In genomic region chr8:84956768-84957167, GRCm38 (mm10) we compare ENCODE assay signal across 8 mouse cellular contexts. TPM values are rescaled to one million over a fixed set of nuclear protein-coding genes. Genes with fewer than 3 reads are reported as not detected.
A peak's percentile ranks its signal among the peaks of the same experiment; 100 is the strongest.
DNase-seq lines count a peak whose midpoint lies in the region; ATAC-seq and TF ChIP-seq lines count a peak whose summit lies in the region.

No protein-coding gene starts in this region.

- H3K9me3 ChIP-seq in intestine, postnatal 0 days (ENCODE audit: control insufficient read depth): no peaks in the 10 kb centered on the region
- no peaks in the 10 kb centered on the region for H3K9me3 ChIP-seq in intestine, embryonic 15.5 days
- H3K9me3 ChIP-seq in ES-E14 (ENCODE audit: control insufficient read depth, insufficient read depth, low read depth, low read length): no peaks in the 10 kb centered on the region
- H3K9me3 ChIP-seq in forebrain, postnatal 0 days (ENCODE audit: low read length): no peaks in the 10 kb centered on the region
- no peaks in the 10 kb centered on the region for H3K9me3 ChIP-seq in liver, postnatal 0 days (ENCODE audit: low read length)

- no peak overlapping the region for H3K27ac ChIP-seq in intestine, postnatal 0 days (ENCODE audit: low read depth, low read length)
- no peak overlapping the region for H3K27ac ChIP-seq in intestine, embryonic 15.5 days
- H3K27ac ChIP-seq in ES-E14 (ENCODE audit: insufficient read depth, low read depth, low read length, poor library complexity, severe bottlenecking): no peak overlapping the region
- H3K27ac ChIP-seq in forebrain, postnatal 0 days (ENCODE audit: low read depth, low read length): no peak overlapping the region
- H3K27ac ChIP-seq in liver, postnatal 0 days (ENCODE audit: low read depth): no peak overlapping the region

- H3K4me3 ChIP-seq in intestine, postnatal 0 days (ENCODE audit: low read depth, low read length): no peak overlapping the region
- H3K4me3 ChIP-seq in intestine, embryonic 15.5 days (replicated peaks): no peak overlapping the region
- H3K4me3 ChIP-seq in ES-E14 (ENCODE audit: insufficient read depth in 1 of 2, low read depth in 1 of 2, low read length in 2 of 2, poor library complexity in 1 of 2, severe bottlenecking in 1 of 2): no peak overlapping the region
- H3K4me3 ChIP-seq in forebrain, postnatal 0 days (ENCODE audit: low read depth, low read length): no peak overlapping the region
- H3K4me3 ChIP-seq in liver, postnatal 0 days (ENCODE audit: low read depth, low read length): no peak overlapping the region

- WGBS in intestine, postnatal 0 days: 48% methylated on average over 2 of the region's 2 CpGs
- WGBS in intestine, embryonic 15.5 days: 45% methylated on average over 2 of the region's 2 CpGs
- WGBS in forebrain, postnatal 0 days: 39% methylated on average over 2 of the region's 2 CpGs
- 59% methylated on average over 2 of the region's 2 CpGs for WGBS in liver, postnatal 0 days (ENCODE audit: insufficient replicate concordance)

- H3K36me3 ChIP-seq in intestine, postnatal 0 days (ENCODE audit: control insufficient read depth, insufficient read depth): peaks cover 16% of the 10 kb centered on the region
- peaks cover 15% of the 10 kb centered on the region; the same call in 1 of the 2 replicates for H3K36me3 ChIP-seq in intestine, embryonic 15.5 days
- peaks cover 26% of the 10 kb centered on the region for H3K36me3 ChIP-seq in ES-E14 (ENCODE audit: control insufficient read depth, insufficient read depth, low read length, poor library complexity, severe bottlenecking)
- peaks cover 24% of the 10 kb centered on the region for H3K36me3 ChIP-seq in forebrain, postnatal 0 days (ENCODE audit: insufficient read depth)
- H3K36me3 ChIP-seq in liver, postnatal 0 days (replicated peaks; ENCODE audit: insufficient read depth, low read length): peaks cover 23% of the 10 kb centered on the region

- ATAC-seq in intestine, postnatal 0 days: no peak
- no peak for ATAC-seq in intestine, embryonic 15.5 days
- ATAC-seq in forebrain, postnatal 0 days: peak; percentile 42; the same call in 1 of the 2 replicates
- no peak for ATAC-seq in liver, postnatal 0 days
- ATAC-seq in activated CD4-positive, CD25-positive, alpha-beta regulatory T cell, adult 4 months: no peak

- in situ Hi-C loops in ES-E14 (cut with MboI; ENCODE audit: low sequenced_read_pairs in 2 of 2, unreplicated experiment in 2 of 2): loop anchor here in 1 of 2 experiments (25.0 kb wide), 1 partner anchor 456 kb away; no protein-coding TSS in a partner anchor

- no peak overlapping the region for H3K9ac ChIP-seq in intestine, postnatal 0 days (ENCODE audit: low read depth, low read length)
- H3K9ac ChIP-seq in intestine, embryonic 15.5 days: no peak overlapping the region
- H3K9ac ChIP-seq in ES-E14 (ENCODE audit: insufficient read depth, low read depth, low read length, poor library complexity, severe bottlenecking): no peak overlapping the region
- H3K9ac ChIP-seq in forebrain, postnatal 0 days: no peak overlapping the region
- no peak overlapping the region for H3K9ac ChIP-seq in liver, postnatal 0 days (replicated peaks)

- TF ChIP-seq CTCF in intestine, postnatal 0 days (IDR thresholded peaks at IDR 0.05; ENCODE audit: low read depth): peak; percentile 85
- TF ChIP-seq CTCF in forebrain, postnatal 0 days (IDR thresholded peaks at IDR 0.05; ENCODE audit: low read depth): peak; percentile 89
- peak; percentile 93 for TF ChIP-seq CTCF in liver, postnatal 0 days (IDR thresholded peaks at IDR 0.05; ENCODE audit: low read depth)

- DNase-seq in ES-E14 (ENCODE audit: low read depth, low spot score): peak; percentile 92
- DNase-seq in c-Kit-positive CD71-positive TER-119-negative erythroid progenitor cells, embryonic 14.5 days (ENCODE audit: low read depth): peak; percentile 81
- DNase-seq in forebrain, postnatal 0 days: peak; percentile 84
- peak; percentile 86 for DNase-seq in liver, postnatal 0 days
- peak; percentile 78 for DNase-seq in retina, postnatal 7 days (ENCODE audit: low read depth, low spot score)

- TF ChIP-seq EP300 in liver, postnatal 0 days (IDR thresholded peaks at IDR 0.05; ENCODE audit: low read depth): no peak

- 0 out of 2 replicates have a peak, but pooled peaks cover 4% of the 10 kb centered on the region for H3K4me1 ChIP-seq in intestine, postnatal 0 days (replicated peaks; ENCODE audit: control insufficient read depth, insufficient read depth, low read length)
- H3K4me1 ChIP-seq in intestine, embryonic 15.5 days (replicated peaks): 0 out of 2 replicates have a peak, but pooled peaks cover 5% of the 10 kb centered on the region
- peaks cover 2 to 6% of the 10 kb centered on the region in 2 experiments; a peak in 2 of 4 replicates for H3K4me1 ChIP-seq in ES-E14 (ENCODE audit: control insufficient read depth in 2 of 2, insufficient read depth in 2 of 2, low read length in 2 of 2, poor library complexity in 1 of 2)
- no peaks in the 10 kb centered on the region for H3K4me1 ChIP-seq in forebrain, postnatal 0 days (ENCODE audit: insufficient read depth)
- H3K4me1 ChIP-seq in liver, postnatal 0 days (ENCODE audit: insufficient read depth): peaks cover 4% of the 10 kb centered on the region; the same call in 1 of the 2 replicates

- H3K27me3 ChIP-seq in intestine, postnatal 0 days (replicated peaks; ENCODE audit: control insufficient read depth, insufficient read depth, low read length): peaks cover 7% of the 10 kb centered on the region; the same call in 1 of the 2 replicates
- H3K27me3 ChIP-seq in intestine, embryonic 15.5 days (replicated peaks): 0 out of 2 replicates have a peak, but pooled peaks cover 4% of the 10 kb centered on the region
- peaks cover 8% of the 10 kb centered on the region; the same call in 1 of the 2 replicates for H3K27me3 ChIP-seq in forebrain, postnatal 0 days (ENCODE audit: insufficient read depth, low read length)
- H3K27me3 ChIP-seq in liver, postnatal 0 days (ENCODE audit: insufficient read depth, low read length): peaks cover 9% of the 10 kb centered on the region

- H3K4me2 ChIP-seq in intestine, postnatal 0 days (replicated peaks; ENCODE audit: low read depth): no peak overlapping the region
- H3K4me2 ChIP-seq in intestine, embryonic 15.5 days (replicated peaks): no peak overlapping the region
- H3K4me2 ChIP-seq in forebrain, postnatal 0 days (ENCODE audit: low read depth): no peak overlapping the region
- no peak overlapping the region for H3K4me2 ChIP-seq in liver, postnatal 0 days (ENCODE audit: low read depth, low read length)

TF ChIP-seq in ES-E14, 5 proteins besides CTCF, POLR2A, EP300 and RAD21 (continues in another document):
- peak; percentile 11; the same call in 1 of the 2 replicates for TF ChIP-seq ZC3H11A (IDR thresholded peaks at IDR 0.05; ENCODE audit: borderline replicate concordance, low read depth, low read length)

RNA-seq across cellular contexts. Expression of gene Rtbdn, which starts 10.0 kb away (rescaled TPM):
- 0.12 TPM in 2 replicates for polyA plus RNA-seq in intestine, postnatal 0 days (2015; fragmentation: Nextera tagmentation; extraction: Ambion mirVana)
- 0.31 and 0.51 TPM in 2 replicates for polyA plus RNA-seq in intestine, embryonic 15.5 days (2015; fragmentation: Nextera tagmentation; extraction: Ambion mirVana)
- total RNA-seq in ES-E14 (2012; rRNA removed): 0.13 TPM in 1 of 2 replicates, not detected in the other
- 4.8 and 10.4 TPM in 2 replicates for total RNA-seq in forebrain, postnatal 0 days (2014; rRNA removed)
- polyA plus RNA-seq in forebrain, postnatal 0 days (2015; fragmentation: Nextera tagmentation; extraction: Ambion mirVana): 1.7 and 3.5 TPM in 2 replicates
- 0.09 TPM in 1 of 2 replicates, not detected in the other for polyA plus RNA-seq in liver, postnatal 0 days (2015; fragmentation: Nextera tagmentation; extraction: Ambion mirVana)
- not detected for polyA plus RNA-seq in activated CD4-positive, CD25-positive, alpha-beta regulatory T cell, adult 4 months (2017; shearing (Covaris generic))

RNA-seq across cellular contexts. Expression of gene Gm49661, which starts 12.5 kb away (rescaled TPM):
- polyA plus RNA-seq in intestine, postnatal 0 days (2015; fragmentation: Nextera tagmentation; extraction: Ambion mirVana): 1.3 and 2.1 TPM in 2 replicates
- not detected in 2 replicates for polyA plus RNA-seq in intestine, embryonic 15.5 days (2015; fragmentation: Nextera tagmentation; extraction: Ambion mirVana)
- not detected in 2 replicates for total RNA-seq in ES-E14 (2012; rRNA removed)
- not detected in 2 replicates for total RNA-seq in forebrain, postnatal 0 days (2014; rRNA removed)
- not detected in 2 replicates for polyA plus RNA-seq in forebrain, postnatal 0 days (2015; fragmentation: Nextera tagmentation; extraction: Ambion mirVana)
- 0.89 TPM in 1 of 2 replicates, not detected in the other for polyA plus RNA-seq in liver, postnatal 0 days (2015; fragmentation: Nextera tagmentation; extraction: Ambion mirVana)
- polyA plus RNA-seq in activated CD4-positive, CD25-positive, alpha-beta regulatory T cell, adult 4 months (2017; shearing (Covaris generic)): not detected

RNA-seq across cellular contexts. Expression of gene Prdx2, which starts 12.6 kb away (rescaled TPM):
- polyA plus RNA-seq in intestine, postnatal 0 days (2015; fragmentation: Nextera tagmentation; extraction: Ambion mirVana): 313 and 319 TPM in 2 replicates
- 581 and 615 TPM in 2 replicates for polyA plus RNA-seq in intestine, embryonic 15.5 days (2015; fragmentation: Nextera tagmentation; extraction: Ambion mirVana)
- total RNA-seq in ES-E14 (2012; rRNA removed): 259 and 328 TPM in 2 replicates
- total RNA-seq in forebrain, postnatal 0 days (2014; rRNA removed): 814 and 983 TPM in 2 replicates
- polyA plus RNA-seq in forebrain, postnatal 0 days (2015; fragmentation: Nextera tagmentation; extraction: Ambion mirVana): 974 and 1,110 TPM in 2 replicates
- 780 and 831 TPM in 2 replicates for polyA plus RNA-seq in liver, postnatal 0 days (2015; fragmentation: Nextera tagmentation; extraction: Ambion mirVana)
- polyA plus RNA-seq in activated CD4-positive, CD25-positive, alpha-beta regulatory T cell, adult 4 months (2017; shearing (Covaris generic)): 100 to 1,000 TPM; 246 to 312 TPM

RNA-seq across cellular contexts. Expression of gene Rnaseh2a, which starts 12.8 kb away (rescaled TPM):
- 53.2 and 57.6 TPM in 2 replicates for polyA plus RNA-seq in intestine, postnatal 0 days (2015; fragmentation: Nextera tagmentation; extraction: Ambion mirVana)
- polyA plus RNA-seq in intestine, embryonic 15.5 days (2015; fragmentation: Nextera tagmentation; extraction: Ambion mirVana): 116 and 117 TPM in 2 replicates
- 160 and 174 TPM in 2 replicates for total RNA-seq in ES-E14 (2012; rRNA removed)
- total RNA-seq in forebrain, postnatal 0 days (2014; rRNA removed): 39.8 and 42.7 TPM in 2 replicates
- 52.2 and 56.3 TPM in 2 replicates for polyA plus RNA-seq in forebrain, postnatal 0 days (2015; fragmentation: Nextera tagmentation; extraction: Ambion mirVana)
- 67.1 and 70.8 TPM in 2 replicates for polyA plus RNA-seq in liver, postnatal 0 days (2015; fragmentation: Nextera tagmentation; extraction: Ambion mirVana)
- 10 to 100 TPM; 68.9 to 91.0 TPM for polyA plus RNA-seq in activated CD4-positive, CD25-positive, alpha-beta regulatory T cell, adult 4 months (2017; shearing (Covaris generic))

RNA-seq across cellular contexts. Expression of gene Mast1, which starts 19.6 kb away (rescaled TPM):
- polyA plus RNA-seq in intestine, postnatal 0 days (2015; fragmentation: Nextera tagmentation; extraction: Ambion mirVana): 1.1 TPM in 2 replicates
- 1.6 TPM in 2 replicates for polyA plus RNA-seq in intestine, embryonic 15.5 days (2015; fragmentation: Nextera tagmentation; extraction: Ambion mirVana)
- total RNA-seq in ES-E14 (2012; rRNA removed): 1.4 and 2.5 TPM in 2 replicates
- total RNA-seq in forebrain, postnatal 0 days (2014; rRNA removed): 39.7 and 57.7 TPM in 2 replicates
- 44.2 and 63.8 TPM in 2 replicates for polyA plus RNA-seq in forebrain, postnatal 0 days (2015; fragmentation: Nextera tagmentation; extraction: Ambion mirVana)
- 0.07 TPM in 1 of 2 replicates, not detected in the other for polyA plus RNA-seq in liver, postnatal 0 days (2015; fragmentation: Nextera tagmentation; extraction: Ambion mirVana)
- polyA plus RNA-seq in activated CD4-positive, CD25-positive, alpha-beta regulatory T cell, adult 4 months (2017; shearing (Covaris generic)): 1 to 10 TPM in 1 of 2 experiments, under 1 TPM in 1; 0.64 to 1.0 TPM
